Mouse (Mus musculus) CH12F3 (cell line): ENCODE data around the gene C1qtnf6.

Experiments used
- in situ Hi-C: fragments of 300-500 bp; cut with MboI; formaldehyde crosslinking; loops from 2 replicates; pipeline ENCODE4 v1.14.3; 2020; ENCODE audit warnings: low sequenced_read_pairs

Gene C1qtnf6

DNA sequence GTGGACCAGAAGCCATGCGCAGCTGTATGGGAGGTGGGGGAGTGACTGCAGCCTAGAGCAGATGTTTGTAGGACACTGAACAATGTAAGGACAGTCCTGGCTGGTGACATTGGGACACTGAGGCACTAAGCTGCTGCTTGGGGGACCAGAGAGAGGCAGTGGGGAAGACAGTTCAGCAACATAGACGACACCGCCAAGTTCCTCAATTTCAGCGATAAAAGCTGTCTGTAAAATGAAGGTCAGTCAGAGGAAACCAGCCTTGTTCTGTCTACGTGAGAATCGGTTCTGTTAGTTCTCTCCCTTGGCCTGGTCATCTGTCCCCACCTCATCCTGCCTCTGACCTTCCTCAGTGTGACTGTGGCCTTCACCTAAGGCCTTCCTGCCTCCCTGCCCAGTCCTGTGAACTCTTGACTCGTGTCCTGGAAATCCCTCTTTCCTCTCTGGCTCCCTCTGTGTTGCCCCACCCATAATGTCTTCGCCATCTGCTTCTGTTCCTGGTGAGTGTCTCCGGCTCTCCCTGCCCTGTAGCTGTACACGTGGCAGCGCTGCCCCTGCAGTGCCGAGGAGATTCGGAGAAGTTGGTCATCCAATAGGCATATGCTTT, 11.0 kb downstream of the C1qtnf6 start:
- in situ Hi-C loops, result no loop called here

DNA sequence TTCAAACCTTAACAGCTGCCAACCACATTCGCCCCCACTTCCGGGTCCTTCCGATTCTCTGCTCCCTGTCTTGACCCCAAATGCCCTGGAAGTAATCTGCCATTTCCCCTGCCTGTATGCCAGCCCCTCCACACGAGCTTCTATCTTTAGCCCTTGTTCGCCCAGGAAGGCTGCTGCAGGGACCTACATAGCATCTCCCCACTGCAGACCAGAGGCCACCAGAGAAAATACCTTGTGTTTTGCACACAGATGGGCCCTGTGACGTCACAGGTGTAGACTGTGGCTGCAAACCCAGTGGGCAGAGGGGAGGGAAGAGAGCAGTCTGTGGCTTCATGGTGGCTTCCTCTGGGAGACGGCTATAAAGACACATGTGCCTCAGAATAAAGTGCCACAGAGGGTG, 13.0 kb downstream of the C1qtnf6 start:
- in situ Hi-C loops, result no loop called here

DNA sequence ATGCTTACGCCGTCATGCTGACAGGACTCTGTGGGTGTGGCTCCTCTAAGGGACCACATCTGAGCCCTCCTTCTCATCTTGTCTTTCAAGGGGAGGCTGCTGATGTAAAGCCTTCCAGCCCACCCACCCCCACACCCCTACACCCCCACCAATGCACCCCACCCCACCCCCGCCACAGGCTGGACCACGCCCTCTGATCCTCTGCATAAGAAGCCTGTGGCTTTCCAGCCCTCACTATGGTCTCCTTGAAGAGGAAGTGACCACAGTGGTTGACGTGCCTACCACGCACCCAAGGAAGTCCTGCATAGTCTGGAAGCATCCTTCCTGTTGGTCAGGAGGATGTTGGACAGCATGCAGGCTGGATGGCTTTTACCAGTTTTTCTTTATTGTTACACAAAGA, 15.5 kb downstream of the C1qtnf6 start:
- in situ Hi-C loops, result no loop called here

DNA sequence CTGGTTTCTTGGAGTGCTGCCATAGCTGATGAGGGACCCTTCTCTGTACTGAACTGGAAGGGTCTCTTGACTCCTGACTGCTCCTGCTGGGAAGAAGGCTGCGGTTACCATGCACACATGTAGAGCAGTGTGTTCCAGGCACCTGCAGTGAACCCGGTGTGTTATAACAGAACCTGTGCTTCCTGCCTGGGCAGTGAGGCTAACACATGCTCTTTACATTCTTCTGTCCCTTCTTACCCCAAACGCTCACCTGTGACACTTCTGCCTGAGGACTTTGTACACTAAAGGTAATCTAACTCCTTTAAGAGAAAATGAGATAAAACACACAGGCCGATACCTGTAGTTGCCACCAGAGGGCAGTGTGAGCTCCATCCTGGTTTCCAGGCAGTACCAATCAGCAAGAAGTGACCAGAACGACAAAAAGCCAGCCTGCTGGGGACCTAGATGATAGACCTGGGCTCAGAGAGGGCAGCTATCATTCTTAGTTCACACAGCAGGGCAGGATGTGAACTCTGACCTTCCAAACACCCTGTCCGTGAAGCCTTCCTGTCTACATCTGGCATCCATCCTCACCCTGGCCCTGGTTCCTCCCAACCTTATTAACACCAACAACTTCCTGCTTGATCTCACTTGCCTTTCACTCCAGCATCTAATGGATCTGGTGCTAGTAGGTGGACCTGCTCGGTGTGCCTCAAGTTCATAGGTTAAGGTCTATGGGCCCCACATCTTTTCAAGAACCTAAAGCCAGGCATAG, 16.6 kb downstream of the C1qtnf6 start:
- in situ Hi-C loops, result no loop called here

DNA sequence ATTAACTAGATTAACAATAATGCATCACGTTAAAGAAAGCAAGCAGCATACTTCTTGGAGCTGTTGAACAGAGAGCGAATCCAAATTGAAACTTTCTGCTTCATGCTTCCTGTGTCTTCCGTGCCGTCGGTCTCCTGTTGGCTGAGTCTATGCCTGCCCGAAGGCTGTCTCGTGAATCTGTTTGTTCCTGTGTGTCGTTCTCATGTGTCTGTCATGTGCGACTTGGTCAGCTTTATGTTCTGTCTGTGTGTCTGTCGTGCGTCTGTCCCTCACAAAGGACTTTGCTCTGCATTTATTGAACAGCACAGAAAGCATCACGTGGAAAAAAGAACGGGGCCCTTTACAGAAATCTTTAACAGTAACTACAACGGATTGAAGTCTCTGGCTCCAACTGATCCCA, 18.2 kb downstream of the C1qtnf6 start:
- in situ Hi-C loops, result no loop called here

DNA sequence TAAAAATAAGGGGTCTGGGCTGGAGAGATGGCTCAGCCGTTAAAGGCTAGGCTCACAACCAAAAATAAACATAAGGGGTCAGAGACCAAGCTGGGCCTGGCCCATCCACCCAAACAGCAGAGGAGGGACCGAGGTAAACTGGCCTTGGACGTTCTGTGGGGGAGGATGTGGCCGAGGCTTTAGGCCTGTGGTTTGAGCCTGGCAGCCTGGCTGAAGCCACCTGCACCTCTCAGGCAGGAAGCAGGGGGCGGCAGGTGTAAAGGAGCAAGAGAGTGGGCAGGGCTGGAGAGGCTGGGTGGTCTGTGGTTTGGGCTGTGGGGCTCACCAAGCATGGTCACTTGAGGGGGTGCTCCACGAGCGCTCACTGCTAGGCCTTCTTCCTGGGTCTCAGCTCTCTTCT, 19.3 kb downstream of the C1qtnf6 start:
- in situ Hi-C loops, result no loop called here

DNA sequence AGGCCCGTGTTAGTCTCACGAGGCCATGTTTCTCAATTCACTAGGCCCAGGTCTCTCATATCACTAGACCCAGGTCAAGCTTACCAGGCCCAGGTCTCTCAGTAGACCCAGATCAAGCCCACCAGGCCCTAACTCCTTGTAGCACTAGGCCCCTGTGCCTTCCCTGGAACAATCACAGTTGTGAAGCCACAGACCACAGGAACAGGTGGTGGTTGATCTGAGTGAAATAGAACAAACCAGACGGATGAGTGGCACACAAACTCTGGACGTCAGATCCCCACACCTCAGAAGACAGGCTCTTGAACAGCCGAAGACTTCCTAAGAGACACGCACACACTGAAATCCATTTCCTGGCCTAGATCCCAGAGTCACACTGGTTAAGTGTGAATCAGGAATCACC, 20.5 kb downstream of the C1qtnf6 start:
- in situ Hi-C loops, result no loop called here

DNA sequence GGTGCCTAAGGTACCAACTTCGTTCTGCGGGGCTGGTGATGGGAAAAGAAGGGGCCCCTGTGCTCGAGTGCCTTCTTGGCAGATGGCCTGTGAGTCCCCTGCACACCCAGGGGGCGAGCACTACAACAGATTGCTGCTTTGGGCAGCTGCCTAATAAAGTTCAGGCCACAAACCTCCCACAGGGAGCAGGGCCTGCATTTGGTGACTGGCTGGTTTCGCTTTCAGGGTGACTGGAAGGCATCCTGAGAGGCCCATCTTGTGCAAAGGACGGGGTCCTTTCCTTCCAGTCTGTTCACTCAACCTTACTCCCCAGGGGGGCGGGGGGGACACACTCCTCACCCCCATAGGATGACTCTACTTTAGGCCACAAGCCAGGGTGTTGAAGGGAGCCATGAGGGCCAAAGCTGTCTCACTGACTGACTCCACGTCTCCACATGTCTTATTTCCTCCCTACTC, 21.1 kb downstream of the C1qtnf6 start:
- in situ Hi-C loops, result no loop called here

DNA sequence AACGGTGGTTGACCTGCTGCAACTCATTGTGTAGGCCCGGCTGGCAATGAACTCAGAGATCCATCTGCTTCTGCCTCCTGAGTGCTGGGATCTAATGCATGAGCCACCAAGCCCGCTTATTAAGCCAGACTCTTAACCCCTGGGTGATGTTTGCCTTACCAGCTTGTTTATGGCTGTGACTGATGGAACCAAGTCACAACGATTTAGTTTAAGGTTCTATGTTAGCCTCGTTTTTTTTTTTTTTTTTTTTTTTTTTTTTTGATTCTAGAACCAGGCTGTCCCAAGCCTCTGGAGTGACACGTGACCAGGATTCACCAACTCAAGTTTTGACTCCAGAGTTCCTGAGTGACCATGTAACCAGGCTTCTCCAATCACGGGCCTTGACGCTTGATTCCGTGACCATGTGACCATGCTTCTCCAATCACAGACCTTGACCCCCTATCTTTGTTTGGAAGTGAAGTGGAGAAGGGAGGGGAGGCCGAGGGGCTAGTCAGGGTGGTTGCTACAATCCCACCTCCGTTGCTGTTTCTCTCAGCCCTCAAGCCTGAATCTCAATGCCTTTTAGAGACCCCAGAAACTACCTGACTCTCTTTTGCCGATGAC, 21.8 kb downstream of the C1qtnf6 start:
- in situ Hi-C loops, result no loop called here

DNA sequence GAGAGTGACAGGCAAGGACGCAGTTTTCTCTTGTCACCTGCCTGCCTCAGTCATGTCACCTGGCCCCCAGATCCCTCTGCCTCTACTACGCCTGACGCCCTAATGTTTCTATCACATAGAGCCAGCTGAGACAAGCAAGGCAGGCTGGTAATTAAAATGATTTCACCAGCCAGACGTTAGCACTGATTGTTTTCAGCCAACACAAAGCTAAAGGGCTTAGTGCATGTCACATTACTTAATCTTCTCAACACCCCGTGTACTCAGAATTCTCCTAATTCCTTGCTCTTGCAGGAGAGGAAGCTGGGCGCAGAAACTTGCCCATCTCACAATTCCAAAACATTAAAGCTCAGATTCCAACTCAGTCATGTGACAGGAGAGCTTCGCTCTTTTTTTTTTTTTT, 22.8 kb downstream of the C1qtnf6 start:
- in situ Hi-C loops, result no loop called here

DNA sequence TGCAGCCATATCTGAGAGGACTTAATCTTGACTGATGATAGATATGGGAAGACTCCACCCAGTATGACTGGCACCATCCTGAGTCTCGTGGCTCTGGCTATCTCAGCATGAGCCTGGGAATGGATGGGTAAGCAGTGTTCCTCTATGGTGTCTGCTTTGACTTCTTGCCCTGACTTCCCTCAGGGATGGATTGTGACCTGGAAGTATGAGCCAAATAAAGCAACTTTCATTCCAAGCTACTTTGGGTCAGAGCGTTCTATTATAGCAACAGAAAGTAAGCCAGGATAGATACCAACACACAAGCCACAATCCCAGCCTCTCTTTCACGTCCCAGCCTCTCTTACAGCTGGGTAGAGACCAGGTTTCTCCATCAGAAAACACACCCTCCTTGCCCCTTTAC, 25.7 kb downstream of the C1qtnf6 start:
- in situ Hi-C loops, result no loop called here

DNA sequence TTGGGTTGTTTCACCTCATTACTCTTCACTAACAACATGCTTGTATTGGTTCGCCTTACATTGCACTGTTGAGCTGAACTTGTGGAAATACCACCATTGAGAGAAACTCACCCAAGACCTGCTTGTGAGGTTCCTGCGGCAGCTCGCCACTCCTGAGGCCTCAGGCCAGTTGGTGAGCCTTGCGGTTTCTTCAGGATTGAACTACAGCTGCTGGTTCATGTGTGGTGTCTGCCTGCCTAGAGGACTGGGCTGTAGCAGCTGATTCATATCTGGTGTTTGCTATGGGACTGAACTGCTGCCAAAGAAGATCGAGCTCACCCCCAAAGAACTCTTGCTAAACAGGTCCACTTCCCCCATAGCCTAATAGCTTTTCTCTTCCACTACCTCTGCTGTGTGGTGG, 26.4 kb downstream of the C1qtnf6 start:
- in situ Hi-C loops, result no loop called here

DNA sequence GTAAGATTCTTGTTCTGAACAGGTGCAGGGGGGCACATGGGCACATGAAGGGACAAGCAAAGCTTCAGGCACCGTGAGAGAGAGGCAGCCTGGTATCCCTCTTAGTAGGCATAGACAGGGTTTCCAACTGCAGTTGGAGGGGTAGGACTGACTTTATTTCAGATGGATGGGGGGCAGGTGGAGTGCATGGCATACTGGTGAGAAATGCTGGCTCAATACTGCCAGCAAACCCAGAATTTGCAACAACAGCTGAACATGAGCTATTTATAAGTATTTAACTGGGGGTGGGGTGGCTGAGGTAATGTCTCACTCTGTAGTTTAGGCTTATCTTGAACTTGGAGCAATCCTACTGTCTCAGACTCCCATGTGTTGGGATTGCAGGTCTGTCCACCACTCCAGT, 27.2 kb downstream of the C1qtnf6 start:
- in situ Hi-C loops, result no loop called here

DNA sequence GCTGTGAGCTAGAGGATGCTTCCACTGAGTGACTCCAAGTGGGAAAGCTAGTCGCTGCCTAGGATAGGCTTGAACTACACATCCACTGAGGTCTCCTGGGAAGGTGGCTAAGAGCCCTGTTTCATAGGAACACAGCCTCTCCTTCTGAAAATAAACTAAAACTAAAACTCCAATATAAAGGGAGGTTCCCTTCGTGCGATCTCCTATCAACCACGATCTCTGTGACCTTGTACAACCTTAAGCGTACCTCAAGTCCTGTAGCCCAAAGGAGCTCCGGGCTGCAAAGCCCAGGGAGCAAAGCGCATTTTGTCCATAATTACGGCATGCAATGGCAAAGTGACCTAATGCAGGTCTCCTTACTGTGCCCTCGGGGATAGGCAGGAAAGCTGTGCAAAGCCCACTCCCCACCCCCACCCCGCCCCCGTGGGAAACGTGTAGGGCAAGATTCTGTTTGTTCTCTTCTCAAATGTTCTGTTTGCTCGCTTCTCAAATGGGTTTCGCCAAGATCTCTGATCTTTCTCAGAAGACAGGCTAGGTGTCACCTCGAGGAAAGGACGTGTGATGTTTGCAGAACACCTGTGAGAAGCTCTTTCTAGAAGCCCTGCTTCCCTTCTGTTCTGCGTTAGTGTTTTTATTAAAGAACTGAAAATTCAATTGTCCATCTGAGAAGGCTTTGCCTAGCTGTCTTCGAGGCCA, 28.6 kb downstream of the C1qtnf6 start:
- in situ Hi-C loops, result no loop called here

DNA sequence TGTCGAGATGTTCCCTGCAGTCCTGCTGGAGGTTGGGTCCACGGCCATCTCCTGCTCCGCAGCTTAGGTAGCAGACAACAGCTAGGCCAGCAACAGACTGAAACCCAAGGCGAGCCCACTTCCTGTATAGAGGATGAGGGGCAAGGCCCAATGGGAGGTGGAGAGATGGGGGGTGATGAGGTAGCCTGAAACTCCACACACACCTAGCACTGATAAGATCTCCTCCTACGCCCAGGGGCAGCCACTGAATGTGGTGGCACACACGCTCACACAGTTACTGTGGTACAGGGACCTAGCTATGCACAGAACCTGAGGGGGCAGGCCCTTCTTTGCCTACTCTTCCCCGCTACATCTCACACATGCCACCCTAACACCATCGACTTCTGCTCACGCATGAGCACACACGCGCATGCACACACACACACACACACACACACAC, 36.2 kb downstream of the C1qtnf6 start, which contains the start of gene Il2rb:
TSS of gene Il2rb (minus strand) at position 304 of the 439 bp plus-strand sequence.
- in situ Hi-C loops, result no loop called here

DNA sequence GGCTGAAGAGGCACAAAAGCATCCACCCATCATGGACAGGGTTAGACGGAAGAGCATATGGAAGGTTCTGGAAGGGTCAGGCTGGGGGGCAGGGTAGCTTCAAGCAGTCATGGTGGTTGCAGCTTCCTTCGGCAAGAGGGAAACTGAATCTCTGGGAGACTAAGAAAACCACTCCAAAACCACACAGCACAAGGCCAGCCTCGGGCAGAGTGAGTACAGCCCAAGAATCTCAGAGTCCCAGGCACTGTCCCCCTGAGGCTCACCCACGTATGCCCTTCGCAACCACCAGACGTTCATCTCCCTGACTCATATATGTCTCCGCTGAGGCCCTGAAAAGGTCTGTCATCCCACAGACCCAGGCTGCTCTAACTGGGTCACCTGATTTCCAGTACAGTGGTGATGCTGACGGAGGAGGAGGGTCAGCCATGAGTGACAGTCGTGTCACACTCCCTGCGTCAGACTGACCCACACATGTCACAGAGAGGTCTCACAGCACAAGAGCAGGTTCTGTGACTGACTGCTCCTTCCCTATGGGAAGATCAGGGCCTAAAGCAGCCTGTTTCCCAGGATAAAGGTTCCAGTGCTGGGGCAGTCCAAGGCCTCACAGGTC, 37.7 kb downstream of the C1qtnf6 start:
- in situ Hi-C loops, result no loop called here

DNA sequence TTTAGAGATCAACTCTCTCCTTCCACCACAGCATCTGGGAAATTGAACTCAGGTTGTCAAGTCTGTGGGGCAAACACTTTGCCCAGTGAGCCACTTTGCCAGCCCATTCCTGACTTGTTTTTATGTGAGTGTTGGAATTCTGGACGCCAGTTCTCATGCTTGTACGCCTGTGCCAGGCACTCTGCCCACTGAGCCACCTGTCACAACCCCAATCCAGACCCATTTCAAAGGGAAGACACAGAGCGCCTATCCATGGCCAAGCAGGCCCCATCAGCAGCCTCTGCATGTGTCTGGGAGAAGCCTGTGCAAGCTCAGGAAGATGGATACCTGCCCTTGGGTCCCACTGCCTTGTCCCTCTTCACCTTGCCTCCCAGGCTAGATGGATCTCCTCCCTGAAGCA, 39.9 kb downstream of the C1qtnf6 start:
- in situ Hi-C loops, result no loop called here

DNA sequence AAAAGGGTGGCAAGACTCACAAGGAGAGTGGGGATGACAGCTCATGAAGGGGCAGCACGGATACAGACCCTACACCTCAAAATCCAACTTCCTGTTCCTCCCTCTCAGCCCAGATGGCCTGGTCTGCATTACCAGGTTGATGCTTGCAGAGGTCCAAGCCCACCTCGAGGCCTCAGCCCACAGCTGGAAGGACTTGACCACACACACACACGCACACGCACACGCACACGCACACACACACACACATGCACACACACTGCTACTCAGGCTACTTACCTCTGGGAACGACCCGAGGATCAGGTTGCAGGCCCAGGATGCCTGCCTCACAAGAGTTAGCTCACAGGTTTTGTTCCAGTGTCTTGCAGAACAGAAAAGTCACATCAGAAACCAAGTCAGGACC, 41.3 kb downstream of the C1qtnf6 start:
- in situ Hi-C loops, result no loop called here

DNA sequence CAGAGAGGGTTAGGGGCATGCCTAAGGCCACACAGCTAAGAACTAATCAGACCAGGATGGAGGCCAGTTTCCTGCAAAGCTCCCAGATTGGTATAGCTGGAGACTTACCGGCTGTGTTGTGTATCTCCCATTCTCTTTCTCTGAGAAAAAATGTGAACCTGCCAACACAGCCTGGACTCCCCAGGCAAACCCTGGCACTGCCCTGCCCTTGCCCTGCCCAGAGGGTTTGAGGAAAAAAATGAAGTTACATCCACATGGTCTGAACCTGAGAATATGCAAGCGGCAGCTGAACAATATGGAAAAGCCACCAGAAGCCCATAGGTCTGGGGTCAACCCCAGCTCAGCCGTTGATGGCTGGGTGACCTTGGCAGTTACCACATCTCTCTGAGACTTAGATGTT, 42.0 kb downstream of the C1qtnf6 start:
- in situ Hi-C loops, result no loop called here

DNA sequence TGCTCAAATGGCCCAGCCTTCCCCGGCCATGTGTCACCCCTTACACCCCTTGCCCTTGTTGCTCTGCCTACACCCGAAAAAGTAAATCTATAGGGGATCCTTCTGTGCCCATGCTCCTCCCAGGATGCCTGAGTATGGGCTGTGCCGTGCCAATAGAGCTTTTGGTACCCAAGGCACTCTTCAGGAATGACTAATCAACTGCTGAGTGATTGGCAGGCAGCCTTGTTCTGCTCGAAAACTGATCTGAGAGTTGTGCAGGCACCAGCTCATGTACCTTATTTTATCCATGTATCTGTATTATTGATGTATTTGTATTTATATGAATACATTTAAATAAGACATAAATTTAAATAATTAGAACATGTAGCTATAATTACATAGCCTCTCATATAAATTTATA, 44.1 kb downstream of the C1qtnf6 start:
- in situ Hi-C loops, result no loop called here

DNA sequence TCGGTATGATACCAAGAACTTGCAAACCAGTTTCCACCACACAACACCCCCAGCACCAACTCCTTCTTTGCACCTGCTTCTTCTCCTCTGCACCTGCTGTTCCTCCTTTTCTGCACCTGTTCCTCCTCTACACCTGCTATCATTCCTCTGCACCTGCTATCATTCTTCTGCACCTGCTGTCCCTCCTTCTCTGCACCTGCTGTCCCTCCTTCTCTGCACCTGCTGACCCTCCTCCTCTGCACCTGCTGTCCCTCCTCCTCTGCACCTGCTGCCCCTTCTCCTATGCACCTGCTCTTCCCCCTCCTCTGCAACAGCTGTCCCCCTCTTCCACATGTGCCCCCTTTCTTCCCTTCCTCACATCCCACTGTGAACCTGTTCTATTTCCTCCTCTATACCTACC, 44.7 kb downstream of the C1qtnf6 start:
- in situ Hi-C loops, result no loop called here
